Mouse (Mus musculus) layer of hippocampus, adult 11-12 months (tissue): ENCODE measurements around the gene Fuom.

Experiments
- DNase-seq: peaks from one replicate; pipeline ENCODE4 v3.0.0; 2022; ENCODE audit warnings: low spot score

Gene Fuom

DNA sequence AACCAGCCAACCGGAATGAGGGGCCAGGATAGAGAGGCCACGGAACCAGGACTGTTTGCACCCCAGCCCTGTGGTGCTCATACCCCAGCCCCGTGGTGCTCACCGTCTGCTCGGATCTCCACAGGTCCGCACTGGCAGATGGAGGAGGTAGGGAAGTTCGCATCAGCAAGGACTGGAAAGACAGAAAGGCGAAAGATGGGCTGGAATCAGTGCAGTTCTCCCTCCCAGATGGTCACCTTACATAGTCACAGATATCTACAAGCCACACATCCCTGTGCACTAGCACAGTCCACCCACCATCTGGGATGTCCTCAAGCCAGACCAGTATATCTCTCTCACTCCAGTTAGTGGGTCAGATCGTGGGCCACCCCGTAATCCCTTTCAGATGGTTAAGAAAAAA is 743 bp downstream of the Fuom start:
- no peak for DNase-seq

DNA sequence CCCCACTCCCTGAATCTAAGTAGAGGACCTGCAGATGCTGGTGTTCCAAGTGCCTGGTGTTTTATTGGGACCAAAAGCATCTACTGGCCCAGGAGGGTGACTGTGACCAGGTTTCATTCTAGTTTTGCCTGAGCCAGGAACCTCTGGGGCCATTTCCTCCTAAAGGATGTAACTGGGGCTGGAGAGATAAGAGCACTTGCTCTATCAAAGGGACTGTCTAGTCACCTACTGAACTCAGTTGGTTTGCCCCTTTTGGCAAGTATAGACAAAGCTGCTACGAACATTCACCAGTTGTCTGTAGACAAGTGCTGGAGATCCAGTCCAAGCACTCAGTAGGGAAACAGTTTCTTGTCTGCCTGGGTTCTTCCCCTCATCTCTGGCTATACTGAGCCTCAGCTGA is 3.8 kb downstream of the Fuom start:
- no peak for DNase-seq

DNA sequence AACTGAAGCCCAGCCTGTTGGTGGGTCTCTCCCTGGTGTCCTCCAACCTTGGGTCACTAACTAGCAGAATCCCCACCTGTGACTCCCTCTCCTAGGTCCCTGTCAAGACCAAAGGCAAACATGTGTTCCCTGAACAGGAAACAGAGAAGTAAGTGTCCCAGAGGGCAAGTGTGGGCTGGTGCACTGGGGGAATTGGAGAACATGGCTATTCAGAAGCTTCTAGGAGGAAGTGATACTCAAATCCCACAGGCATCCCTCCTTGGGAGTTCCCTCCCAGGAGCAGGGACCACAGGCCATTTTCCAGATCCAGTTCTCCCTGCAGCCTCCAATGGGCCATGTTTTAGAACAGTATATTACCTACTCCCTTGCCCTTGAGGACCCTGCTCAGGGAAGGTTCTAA is 6.2 kb downstream of the Fuom start:
- no peak for DNase-seq

DNA sequence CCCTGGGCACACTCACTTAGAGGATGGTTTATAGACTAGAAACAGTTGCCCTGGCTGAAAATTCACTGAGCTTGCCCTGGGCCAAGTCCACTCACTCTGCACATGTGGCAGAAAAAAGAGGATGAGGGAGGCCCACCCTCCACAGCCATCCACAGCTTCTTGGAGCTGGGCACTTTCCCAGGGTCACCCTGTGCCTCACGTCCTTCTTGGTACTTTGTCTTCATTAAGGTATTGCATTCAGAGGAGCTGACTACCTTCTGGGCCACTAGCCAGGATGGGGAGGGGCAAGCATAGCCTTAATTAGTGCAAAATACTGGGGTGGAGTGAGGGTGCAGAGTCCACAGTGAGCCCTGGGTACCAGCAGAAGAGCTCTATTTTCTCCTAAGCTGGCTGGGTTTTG is 6.7 kb downstream of the Fuom start:
- no peak for DNase-seq

DNA sequence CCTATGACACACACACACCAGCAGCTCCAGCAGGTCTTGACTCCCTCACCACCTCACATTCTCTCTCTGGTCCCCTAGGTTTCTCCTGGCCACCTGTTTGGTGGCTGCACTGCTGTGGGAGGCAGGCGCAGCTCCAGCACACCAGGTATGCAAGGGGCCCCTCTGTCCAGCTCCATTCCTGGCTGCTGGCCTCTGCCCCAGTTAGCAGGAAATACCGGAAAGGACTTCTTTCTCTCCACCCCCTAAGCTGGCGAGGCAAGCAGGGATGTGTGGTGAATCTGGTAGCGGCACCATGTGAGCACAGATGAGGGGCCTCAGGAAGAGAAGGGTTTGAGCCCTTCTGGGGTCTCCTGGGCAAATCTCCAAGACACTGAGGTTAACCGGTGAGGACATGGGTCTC is 7.3 kb downstream of the Fuom start:
- DNase-seq: no peak

DNA sequence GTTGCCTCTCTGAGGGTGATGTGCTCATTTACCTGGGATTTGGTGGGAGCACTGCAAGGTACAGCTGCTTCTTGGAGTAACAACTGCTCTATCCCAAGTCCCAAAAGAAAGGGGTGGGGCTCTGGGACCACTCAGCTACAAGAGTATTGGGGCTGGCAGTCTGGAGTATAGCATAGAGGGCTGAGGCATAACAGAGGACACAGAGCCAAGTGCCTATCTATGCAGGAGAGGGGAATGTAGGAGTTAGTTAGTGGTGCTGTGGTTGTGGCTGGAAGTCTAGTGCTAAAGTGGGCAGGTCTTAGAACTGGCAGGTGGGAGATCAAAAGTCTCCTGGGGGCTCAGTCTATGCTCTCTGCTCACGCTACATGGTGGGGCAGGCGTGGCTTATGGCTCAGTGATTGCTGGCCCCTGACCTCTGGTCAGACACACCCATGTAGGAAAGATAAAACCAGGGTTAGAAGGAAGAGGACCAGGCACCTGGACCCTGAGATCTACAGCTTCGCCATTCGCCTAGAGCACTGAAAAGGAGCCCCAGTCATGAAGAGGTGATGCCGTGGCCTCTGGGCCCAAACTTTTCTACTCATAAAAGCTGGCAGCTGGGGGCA is 9.2 kb downstream of the Fuom start, which contains the start of gene Prap1:
Gene Prap1 (plus strand): TSS at position 472 of the 605 bp plus-strand sequence.
- DNase-seq: no peak

DNA sequence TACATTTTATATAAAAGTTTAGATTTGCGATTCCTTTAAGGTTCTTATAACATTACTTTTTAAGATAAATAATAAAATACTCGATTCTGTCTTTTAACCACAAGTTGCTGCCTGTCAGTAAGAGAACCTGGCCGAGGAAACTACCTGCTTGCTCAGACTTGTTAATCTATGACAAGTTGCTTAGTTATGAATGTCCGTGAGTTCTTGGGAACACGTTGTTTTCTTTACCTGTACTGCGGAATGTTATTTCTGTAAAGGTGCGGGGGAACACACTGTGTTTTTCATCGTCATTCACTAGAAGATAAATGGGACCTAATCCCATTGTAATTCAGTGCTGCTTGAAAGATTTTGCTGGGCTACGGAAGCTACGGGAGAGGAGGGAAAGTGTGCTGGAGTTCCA is 11.6 kb downstream of the Fuom start:
- DNase-seq: no peak

DNA sequence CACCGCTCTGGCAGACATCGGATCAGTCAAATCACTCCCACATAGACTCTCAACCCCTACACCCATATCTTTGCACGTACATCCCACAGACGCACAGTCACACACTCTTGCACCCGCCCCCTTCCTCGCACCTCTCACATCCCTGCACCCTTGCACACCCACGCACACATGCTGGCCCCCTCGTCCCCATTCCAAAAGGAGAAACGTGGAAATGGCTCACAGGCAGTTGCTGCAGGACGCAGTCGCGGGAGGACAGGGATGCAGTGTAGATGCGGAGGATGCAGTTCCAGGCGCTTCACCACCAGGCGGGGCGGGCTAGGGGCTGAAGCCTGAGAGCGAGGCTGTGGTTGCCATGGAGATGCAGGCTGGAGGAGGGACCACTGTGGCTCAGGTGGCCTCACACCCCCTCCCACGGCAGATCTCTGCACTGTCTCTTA is 20.0 kb downstream of the Fuom start, which contains the start of gene Caly:
Gene Caly (minus strand): TSS at position 307 of the 437 bp plus-strand sequence.
- peak; percentile 91 for DNase-seq

DNA sequence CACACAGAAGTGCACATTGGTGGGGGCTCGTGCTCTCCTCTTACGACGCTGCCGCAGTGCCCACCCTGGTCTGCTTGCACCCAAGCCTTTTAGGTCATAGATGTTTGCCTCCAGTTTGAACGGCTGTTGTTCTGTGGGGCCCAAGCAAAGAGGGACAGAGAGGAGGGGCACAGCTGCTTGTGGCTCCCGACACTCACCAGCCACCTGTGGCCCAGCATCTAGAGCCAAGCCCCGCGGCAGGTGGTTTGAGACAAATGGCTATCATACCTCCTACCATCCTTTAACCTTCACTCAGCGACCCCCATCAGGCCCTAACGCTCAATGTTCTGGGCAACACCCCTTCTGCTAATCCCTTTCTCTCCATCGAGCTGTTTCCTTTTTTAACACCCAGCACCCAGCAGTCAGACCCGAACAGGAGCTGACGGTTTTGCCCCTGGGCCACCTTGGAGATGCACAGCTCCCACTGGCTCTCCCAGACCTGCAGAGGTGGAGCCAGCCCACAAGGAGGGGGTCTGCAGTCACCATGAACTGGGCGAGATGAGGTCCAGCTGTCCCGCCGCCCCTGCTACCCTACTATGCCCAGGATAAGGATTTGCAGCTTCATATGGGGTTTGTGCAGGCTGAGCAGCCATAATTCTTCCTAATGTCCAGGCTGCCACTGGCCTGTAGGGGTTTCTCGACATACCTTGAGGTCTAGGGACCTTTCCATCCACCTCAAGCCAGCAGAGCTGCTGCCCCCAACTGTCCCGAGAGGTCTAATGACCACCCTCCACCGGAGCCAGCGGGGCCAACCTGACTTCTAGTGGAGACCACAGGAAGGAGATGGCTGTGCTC is 20.6 kb downstream of the Fuom start:
- peak; percentile 46 for DNase-seq

DNA sequence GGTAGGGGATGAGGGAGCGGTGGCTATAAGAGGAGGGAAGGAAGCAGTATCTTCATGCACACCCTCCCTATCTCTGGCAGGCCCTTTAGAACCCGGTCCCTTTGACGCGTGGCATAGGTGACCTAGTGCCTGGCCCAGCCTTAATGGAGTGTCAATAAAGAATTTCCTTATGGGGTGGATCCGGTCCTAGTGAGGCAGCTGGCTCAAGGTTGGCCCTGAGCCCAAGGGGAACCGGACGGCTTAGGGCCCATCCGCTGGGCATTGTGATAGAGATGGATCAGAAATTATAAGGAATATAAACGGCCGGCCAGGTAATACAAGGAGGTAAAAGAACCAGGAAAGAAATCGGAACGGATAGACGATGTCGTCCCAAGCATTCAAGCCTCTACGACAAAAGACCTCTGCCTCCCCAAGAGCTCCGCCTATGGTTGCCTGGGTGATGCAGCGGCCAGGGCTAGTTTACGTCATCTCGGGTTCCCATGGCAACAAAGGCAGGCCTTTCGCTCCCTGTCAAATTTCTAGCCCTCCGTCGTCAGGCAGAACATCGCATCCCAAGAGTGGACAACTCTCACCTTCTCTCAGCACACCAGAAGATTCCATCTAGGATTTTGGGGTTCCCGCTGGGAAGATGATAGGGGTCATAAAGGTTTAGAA is 21.6 kb downstream of the Fuom start:
- DNase-seq: peak; percentile 91

DNA sequence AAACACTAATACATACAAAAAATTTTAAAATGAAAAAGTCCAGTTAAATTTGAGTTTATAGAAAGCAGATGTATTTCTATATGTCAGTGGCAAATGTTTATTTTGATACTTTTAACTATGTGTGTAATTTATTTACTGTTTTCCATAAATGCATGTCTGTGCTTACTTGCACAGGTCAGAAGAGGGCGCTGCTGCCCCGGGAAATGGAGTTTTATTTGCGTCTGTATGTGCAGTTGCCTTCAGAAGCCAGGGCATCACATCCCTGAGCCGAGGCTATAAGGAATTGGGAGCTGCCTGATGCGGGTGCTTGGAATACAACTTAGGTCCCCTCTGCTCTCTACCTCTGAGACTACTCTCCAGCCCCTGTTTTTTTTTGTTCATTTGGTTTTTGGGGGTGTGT is 23.5 kb downstream of the Fuom start:
- DNase-seq: peak; percentile 60

DNA sequence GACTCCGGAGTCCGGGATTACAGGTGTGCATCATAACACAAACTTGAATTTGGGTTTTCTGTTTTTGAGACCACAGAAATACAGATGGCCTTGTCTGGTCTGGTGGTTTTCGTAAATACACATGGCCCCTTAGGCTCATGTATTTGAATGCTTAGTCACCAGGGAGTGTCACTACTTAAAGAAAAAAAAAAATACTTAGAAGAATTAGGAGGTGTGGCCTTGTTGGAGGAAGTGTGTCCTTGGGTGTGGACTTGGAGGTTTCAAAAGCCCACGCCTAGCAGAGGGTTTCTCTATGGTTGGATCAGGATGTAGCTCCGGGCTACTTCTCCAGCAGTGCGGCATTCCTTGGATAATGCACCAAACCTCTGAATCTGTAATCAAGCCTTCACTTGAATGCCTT is 24.5 kb downstream of the Fuom start:
- no peak for DNase-seq

DNA sequence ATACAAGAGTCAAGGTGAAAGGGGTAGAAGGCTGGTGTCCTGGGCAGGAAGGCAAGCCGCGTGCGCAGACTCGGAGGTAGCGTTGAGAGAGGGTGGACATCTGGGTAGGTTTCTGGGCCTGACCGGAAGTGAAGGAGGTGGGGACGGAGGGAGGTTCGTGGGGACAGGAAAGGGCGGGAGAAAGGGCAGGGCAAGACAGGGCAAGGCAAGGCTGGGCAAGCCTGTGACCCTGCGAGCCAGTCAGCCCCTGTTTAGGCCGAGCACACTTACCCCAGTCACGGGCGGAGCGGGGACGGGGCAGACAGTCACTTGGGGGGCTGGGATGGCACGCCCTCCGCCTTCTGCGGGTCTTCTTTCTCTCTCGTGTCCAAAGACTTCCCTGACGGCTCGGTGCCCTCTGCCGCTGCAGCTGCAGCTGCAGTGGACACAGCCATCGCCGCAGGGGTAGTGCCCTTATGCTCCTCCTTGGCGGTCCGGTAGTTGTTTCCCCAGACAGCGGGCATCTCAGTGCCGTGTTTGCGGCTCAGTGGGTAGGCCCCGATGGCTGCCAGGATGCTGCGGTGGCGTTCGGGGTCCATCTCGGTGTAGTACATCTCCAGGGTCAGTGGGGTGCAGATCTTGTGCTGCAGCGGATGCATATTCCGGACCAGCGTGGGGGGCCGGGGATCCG is 32.1 kb downstream of the Fuom start:
- no peak for DNase-seq

DNA sequence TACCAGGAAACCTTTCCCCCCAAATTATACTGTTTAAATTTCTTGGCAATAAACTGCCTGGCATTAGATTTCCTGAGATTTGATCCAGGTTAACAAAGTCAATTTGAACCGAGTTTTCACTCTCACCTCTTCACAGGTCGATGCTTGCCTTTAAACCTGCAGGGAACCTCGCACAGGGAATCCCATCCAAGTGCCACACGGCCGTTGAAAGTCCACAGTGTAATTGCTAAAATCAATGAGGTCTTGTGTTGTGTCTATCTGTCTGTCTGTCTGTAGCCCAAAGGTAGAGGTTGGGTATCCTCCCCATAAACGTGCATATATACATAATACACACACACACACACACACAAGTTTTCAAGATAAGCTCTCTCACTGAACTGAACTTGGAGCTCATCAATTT is 34.8 kb downstream of the Fuom start:
- no peak for DNase-seq

DNA sequence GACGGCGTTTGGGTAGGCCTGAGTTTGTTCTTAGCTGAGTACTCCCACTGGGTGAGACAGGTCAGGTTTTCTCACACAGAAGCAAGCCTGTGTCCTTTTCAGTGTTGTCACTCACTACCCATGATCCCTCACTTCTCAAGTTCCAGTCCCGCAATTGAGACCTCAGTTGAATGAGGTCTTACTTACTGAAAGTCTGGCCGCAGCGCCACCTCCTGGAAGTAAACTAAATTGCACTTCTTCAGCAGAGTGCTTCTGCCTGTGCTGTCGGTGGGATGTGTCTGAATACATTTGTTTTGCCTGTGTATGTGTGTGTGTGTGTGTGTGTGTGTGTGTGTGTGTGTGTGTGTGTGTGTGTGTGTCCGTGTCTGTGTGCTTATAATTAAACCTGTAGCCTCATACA is 39.1 kb downstream of the Fuom start:
- peak; percentile 83 for DNase-seq

DNA sequence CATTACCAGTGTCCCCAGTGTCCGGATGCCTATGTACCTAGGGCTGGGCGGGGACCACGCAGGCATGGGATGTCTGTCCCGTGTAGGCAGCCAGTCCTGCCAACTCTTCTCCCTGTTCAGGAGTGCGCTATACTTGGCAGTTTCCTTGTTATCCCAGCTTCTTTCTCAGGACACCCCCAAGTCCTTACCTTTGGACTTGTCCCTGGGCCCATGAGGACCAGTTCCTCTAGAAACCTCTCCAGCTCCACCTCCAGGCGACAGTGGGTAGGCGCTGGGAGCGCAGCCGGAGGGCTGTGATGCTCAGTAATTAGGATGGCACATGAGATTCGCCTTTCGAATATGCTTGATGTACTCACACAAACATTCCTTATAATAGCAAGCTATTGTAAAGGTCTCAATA is 39.9 kb downstream of the Fuom start:
- peak; percentile 31 for DNase-seq

DNA sequence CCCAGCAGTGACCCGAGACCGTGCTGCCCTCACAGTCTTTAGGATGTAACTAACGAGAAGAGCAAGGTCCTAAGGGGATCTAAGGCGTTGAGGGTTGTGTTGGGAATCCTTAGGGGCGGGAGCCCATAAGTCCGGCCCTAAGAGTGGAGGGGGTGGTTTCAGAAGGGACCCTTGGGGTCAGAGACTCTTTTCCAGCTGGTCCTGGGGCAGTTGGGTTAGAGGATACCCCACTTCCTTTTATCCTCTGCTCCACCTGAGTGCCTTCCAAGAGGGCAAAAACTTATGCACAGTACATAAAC is 40.5 kb downstream of the Fuom start:
- no peak for DNase-seq

DNA sequence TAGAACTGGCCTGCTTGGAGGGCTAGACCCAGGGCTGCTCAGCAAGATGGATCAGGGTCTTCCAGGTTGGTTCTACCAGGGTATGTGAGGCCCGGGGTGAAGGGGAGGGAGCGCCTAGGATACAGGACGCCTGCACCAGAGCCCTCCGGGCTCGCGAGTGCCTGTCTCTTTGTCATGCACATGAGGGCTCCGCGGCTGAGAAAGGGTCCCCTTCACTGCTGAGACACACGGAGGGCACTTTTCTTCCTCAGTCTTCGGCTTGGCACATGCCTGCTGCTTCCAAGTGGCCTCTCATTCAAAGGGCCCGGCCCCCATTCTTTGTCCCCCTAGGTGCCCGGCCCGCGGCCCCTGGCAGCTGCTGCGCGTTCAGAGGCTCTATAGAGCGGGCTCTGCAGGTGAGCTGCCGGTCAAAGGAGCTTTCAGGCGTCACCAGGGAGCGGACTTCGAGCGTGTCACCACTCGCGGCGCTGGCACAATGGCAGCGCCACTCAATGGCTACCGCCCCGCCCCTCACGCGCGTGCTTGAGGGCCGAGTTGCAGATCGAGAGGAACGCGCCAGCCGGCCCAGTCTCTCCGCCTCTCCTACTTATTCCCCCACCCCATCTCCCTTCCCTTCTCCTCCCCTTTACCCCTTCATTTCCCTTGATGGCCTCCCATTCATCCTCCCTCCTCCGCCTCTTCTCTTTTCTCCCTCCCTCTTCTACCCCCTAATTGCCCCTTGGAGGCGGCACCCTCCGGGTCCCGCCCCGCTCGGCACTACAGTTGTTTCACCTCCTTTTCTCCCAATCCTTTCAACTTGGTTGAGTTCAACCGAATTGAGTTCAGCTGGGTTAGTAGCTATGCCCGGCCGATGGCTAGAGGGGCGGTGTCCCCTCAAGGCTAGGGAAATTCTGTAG is 41.1 kb downstream of the Fuom start:
- DNase-seq: no peak

DNA sequence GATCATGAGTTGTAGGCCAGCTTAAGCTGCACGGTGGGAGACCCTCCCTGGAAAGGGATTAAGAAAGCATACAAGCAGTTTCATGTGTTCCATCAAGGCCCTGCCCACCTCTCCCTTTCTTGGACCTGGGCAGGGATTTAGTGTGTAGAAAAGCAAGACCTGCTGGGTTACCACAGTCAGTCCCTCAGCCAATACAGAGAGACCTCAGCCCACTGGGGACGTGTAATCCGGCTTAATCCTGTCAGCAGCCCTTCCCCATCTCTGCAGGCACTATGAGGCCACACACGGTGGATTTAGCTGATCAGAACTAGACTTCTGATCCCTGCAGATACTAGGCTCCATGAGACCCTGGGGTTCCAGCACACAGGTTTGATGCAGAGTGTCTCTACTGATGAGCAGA is 42.6 kb downstream of the Fuom start:
- DNase-seq: no peak

DNA sequence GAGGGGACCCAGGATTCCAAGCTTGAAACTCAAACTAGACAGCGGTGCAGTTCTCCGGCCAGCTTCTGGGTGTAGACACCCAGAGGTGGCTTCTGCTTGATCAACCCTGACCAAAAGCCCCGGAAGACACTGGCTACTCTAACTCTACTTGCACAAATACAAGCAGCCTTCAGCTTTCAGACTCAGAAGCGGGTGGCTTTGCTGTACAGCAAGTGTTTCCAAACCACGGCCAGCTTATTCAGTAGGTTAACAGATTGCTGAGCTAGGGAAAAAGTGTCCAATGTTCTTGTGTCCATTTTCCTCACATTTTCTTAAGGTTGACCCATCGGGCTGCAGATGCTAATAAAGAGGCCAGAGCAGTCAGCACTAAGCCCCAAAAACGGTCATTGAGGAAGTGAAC is 43.7 kb downstream of the Fuom start:
- DNase-seq: no peak
